Mouse (Mus musculus) liver, postnatal 0 days (tissue): ENCODE data around the gene Slc35d2. TPM values are rescaled to one million over a fixed set of nuclear protein-coding genes. Genes with fewer than 3 reads are reported as not detected.

Experiments used
- ATAC-seq: fragments of 200-750 bp; cut with Nextera tagmentation; 2 replicates; pipeline ENCODE4 v1.8.0; 2017; ENCODE audit warnings: mild to moderate bottlenecking, moderate library complexity
- DNase-seq: peaks from one replicate; pipeline ENCODE4 v3.0.0-alpha.2; 2016
- H3K27ac ChIP-seq: fragments of 300-500 bp; sonication (generic); 2 replicates; pipeline ENCODE4 v1.5.1; 2014; ENCODE audit warnings: antibody characterized with exemption, moderate library complexity, mild to moderate bottlenecking, low read depth
- H3K27me3 ChIP-seq: fragments of 300-500 bp; sonication (generic); 2 replicates; pipeline ENCODE4 v1.6.1; 2014; ENCODE audit warnings: low read length, control low read depth, mixed read lengths; ENCODE audit not compliant: insufficient read depth
- H3K36me3 ChIP-seq: fragments of 300-500 bp; sonication (generic); replicated peaks from 2 replicates; pipeline ENCODE4 v1.6.1; 2014; ENCODE audit warnings: mild to moderate bottlenecking, control low read depth, low read length, moderate library complexity, mixed read lengths; ENCODE audit not compliant: insufficient read depth
- H3K4me1 ChIP-seq: fragments of 300-500 bp; sonication (generic); 2 replicates; pipeline ENCODE4 v1.6.1; 2014; ENCODE audit warnings: antibody characterized with exemption, mild to moderate bottlenecking, control low read depth; ENCODE audit not compliant: insufficient read depth
- H3K4me2 ChIP-seq: fragments of 300-500 bp; sonication (generic); 2 replicates; pipeline ENCODE4 v1.6.1; 2014; ENCODE audit warnings: low read depth, mild to moderate bottlenecking, low read length, moderate library complexity, mixed read lengths
- H3K4me3 ChIP-seq: fragments of 300-500 bp; sonication (generic); 2 replicates; pipeline ENCODE4 v1.5.1; 2014; ENCODE audit warnings: low read depth, low read length
- H3K9ac ChIP-seq: fragments of 300-500 bp; sonication (generic); replicated peaks from 2 replicates; pipeline ENCODE4 v1.6.1; 2014; ENCODE audit warnings: mild to moderate bottlenecking, moderate library complexity
- H3K9me3 ChIP-seq: fragments of 300-500 bp; sonication (generic); 2 replicates; pipeline ENCODE4 v1.6.1; 2016; ENCODE audit warnings: mild to moderate bottlenecking, control low read depth, low read length, mixed read lengths
- CTCF ChIP-seq: sonication (generic); IDR thresholded peaks from 2 replicates; pipeline ENCODE4 v1.5.1; 2016; ENCODE audit warnings: antibody characterized with exemption, low read depth
- EP300 ChIP-seq: IDR thresholded peaks from 2 replicates; pipeline ENCODE4 v1.6.1; 2016; ENCODE audit warnings: antibody characterized with exemption, low read depth, mild to moderate bottlenecking
- WGBS: fragments of 180-500 bp; shearing (Covaris S2); extraction: QIAGEN DNeasy Blood & Tissue Kit; methylation state at CpG from one replicate; pipeline ENCODE4 v1.1.7; 2014; ENCODE audit not compliant: insufficient replicate concordance; 5-methylcytosine and 5-hydroxymethylcytosine counted together
- polyA plus RNA-seq: library from polyadenylated mRNA; unstranded; fragments of >200 nt; fragmentation: Nextera tagmentation; extraction: Ambion mirVana; gene quantifications from 2 replicates; pipeline ENCODE4 v1.2.1, GENCODE M21; 2015

The Slc35d2 gene
- polyA plus RNA-seq, 1 experiment from 2014 or later: 11.8 TPM

GRCm38 (mm10) chr13:64091006-64091405, 38.2 kb downstream of the Slc35d2 start:
- Histone ChIP-seq H3K27ac (no peak overlapping the region), H3K4me2 (no peak overlapping the region), H3K4me3 (no peak overlapping the region), H3K36me3 (no peaks in the 10 kb centered on the region), H3K9me3 (no peaks in the 10 kb centered on the region), H3K27me3 (no peaks in the 10 kb centered on the region), H3K4me1 (no peaks in the 10 kb centered on the region; the same call in 1 of the 2 replicates), H3K9ac (no peak overlapping the region)
- WGBS: 66% methylated on average over 7 of the region's 7 CpGs
- TF ChIP-seq EP300 (no peak), CTCF (no peak)
- ATAC-seq (no peak), DNase-seq (no peak)

- no peak overlapping the region for H3K4me3 ChIP-seq
- no peaks in the 10 kb centered on the region for H3K9me3 ChIP-seq
- ATAC-seq (0 out of 2 replicates have a peak, but pooled peaks have one; percentile 35), DNase-seq (no peak)
- H3K9ac ChIP-seq: no peak overlapping the region
- WGBS: 62% methylated on average over 5 of the region's 5 CpGs
- no peaks in the 10 kb centered on the region for H3K36me3 ChIP-seq
- no peak overlapping the region for H3K4me2 ChIP-seq
- H3K27ac ChIP-seq: 0 out of 2 replicates have a peak overlapping the region, but pooled peaks have one; percentile 37
- H3K27me3 ChIP-seq: no peaks in the 10 kb centered on the region
- TF ChIP-seq EP300: no peak
- TF ChIP-seq CTCF: no peak
- no peaks in the 10 kb centered on the region; the same call in 1 of the 2 replicates for H3K4me1 ChIP-seq
Observed at GRCm38 (mm10) chr13:64090278-64090677, 38.9 kb downstream of the Slc35d2 start.

GRCm38 (mm10) chr13:64089130-64089529, 40.0 kb downstream of the Slc35d2 start, which contains the start of gene Hsd17b3:
TSS of gene Hsd17b3 (minus strand) at chr13:64089230.
- no peaks in the 10 kb centered on the region for H3K9me3 ChIP-seq
- no peak for DNase-seq
- no peak within 1 kb of the TSS for H3K4me2 ChIP-seq
- no peaks in the 10 kb centered on the region for H3K27me3 ChIP-seq
- TF ChIP-seq CTCF (no peak), EP300 (no peak)
- WGBS: 69% methylated on average over 4 of the region's 4 CpGs
- no peaks in the 10 kb centered on the region; the same call in 1 of the 2 replicates for H3K4me1 ChIP-seq
- no peak within 1 kb of the TSS for H3K4me3 ChIP-seq
- no peak within 1 kb of the TSS for H3K27ac ChIP-seq
- H3K9ac ChIP-seq: no peak within 1 kb of the TSS
- H3K36me3 ChIP-seq: no peaks in the 10 kb centered on the region
- no peak for ATAC-seq

DNA sequence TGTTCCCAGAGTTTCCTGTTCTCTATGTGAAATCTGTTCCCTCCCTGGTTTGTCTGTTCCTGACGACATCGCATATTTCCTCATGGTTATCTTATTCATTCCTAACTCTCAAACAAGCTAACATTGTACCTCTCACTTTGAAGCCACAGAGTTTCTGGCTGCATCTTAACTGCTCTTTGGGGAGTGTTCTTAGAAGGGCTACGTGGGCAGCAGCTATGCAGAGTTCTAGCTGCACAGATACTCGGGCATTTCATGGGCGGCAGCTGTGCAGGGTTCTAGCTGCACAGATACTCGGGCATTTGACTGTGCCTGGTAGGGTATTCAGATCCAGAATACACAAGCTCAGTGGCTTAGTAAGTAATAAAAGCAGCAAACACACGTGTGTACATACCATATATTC, 41.1 kb downstream of the Slc35d2 start:
- Histone ChIP-seq H3K4me1 (no peaks in the 10 kb centered on the region; the same call in 1 of the 2 replicates), H3K9ac (no peak overlapping the region), H3K27me3 (no peaks in the 10 kb centered on the region), H3K9me3 (no peaks in the 10 kb centered on the region), H3K4me2 (no peak overlapping the region), H3K27ac (no peak overlapping the region), H3K4me3 (no peak overlapping the region), H3K36me3 (no peaks in the 10 kb centered on the region)
- WGBS: 72% methylated on average over 7 of the region's 7 CpGs
- DNase-seq: no peak
- TF ChIP-seq CTCF: no peak
- TF ChIP-seq EP300: no peak
- ATAC-seq: no peak

- no peaks in the 10 kb centered on the region; the same call in 1 of the 2 replicates for H3K4me1 ChIP-seq
- DNase-seq (no peak), ATAC-seq (no peak)
- TF ChIP-seq EP300: no peak
- no peak for TF ChIP-seq CTCF
- H3K27ac ChIP-seq: no peak overlapping the region
- H3K4me2 ChIP-seq: no peak overlapping the region
- H3K27me3 ChIP-seq: no peaks in the 10 kb centered on the region
- no peak overlapping the region for H3K9ac ChIP-seq
- H3K36me3 ChIP-seq: no peaks in the 10 kb centered on the region
- 80% methylated on average over 5 of the region's 5 CpGs for WGBS
- no peaks in the 10 kb centered on the region for H3K9me3 ChIP-seq
- no peak overlapping the region for H3K4me3 ChIP-seq
Observed at GRCm38 (mm10) chr13:64086036-64086435, 43.1 kb downstream of the Slc35d2 start.

DNA sequence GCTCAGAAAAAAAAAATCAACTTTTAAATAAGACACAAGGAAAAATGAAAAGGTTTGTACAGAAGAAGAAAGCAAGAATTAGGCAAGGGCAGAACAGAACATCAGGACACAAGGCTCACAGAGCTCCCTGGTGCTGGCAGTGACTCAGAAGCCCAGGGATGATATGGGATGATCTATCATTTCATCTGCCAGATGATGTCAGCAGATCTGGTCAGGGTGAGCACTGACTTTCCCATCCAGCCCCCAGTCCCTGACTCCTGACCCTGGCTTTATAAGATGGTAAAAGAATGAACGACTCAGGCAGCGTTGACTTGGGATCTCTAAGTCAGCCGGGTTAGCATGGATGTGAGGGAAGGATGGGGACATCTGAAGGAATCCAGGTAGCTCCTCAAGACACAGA, 45.8 kb downstream of the Slc35d2 start:
- Histone ChIP-seq H3K9ac (no peak overlapping the region), H3K27ac (no peak overlapping the region), H3K4me3 (no peak overlapping the region), H3K4me1 (no peaks in the 10 kb centered on the region), H3K4me2 (no peak overlapping the region), H3K27me3 (no peaks in the 10 kb centered on the region), H3K36me3 (no peaks in the 10 kb centered on the region), H3K9me3 (no peaks in the 10 kb centered on the region)
- ATAC-seq (no peak), DNase-seq (no peak)
- WGBS: 83% methylated on average over 3 of the region's 3 CpGs
- TF ChIP-seq CTCF (no peak), EP300 (no peak)
